In genomic region chr6:51216472-51216871, GRCm38 (mm10) we compare ENCODE assay signal across 10 mouse cellular contexts.
A peak's percentile ranks its signal among the peaks of the same experiment; 100 is the strongest.
DNase-seq lines count a peak whose midpoint lies in the region; ATAC-seq lines count a peak whose summit lies in the region.
"Had no signal": no experiment of that assay in that cellular context is flagged by ENCODE, and none has a peak within 500 bp of the region (broad histone marks: within the 10 kb centered on the region; RNA-seq: fewer than 3 reads in every experiment).

No protein-coding gene starts in this region.

- H3K27me3 ChIP-seq in heart, embryonic 11.5 days (ENCODE audit: control insufficient read depth, insufficient read depth, low read length) = no peaks in the 10 kb centered on the region
- H3K27me3 ChIP-seq in kidney, embryonic 15.5 days = 0 out of 2 replicates have a peak, but pooled peaks cover 5% of the 10 kb centered on the region
- H3K27me3 ChIP-seq: embryonic facial prominence, embryonic 13.5 days; stomach, embryonic 15.5 days had no signal

- H3K27ac ChIP-seq in heart, embryonic 11.5 days (ENCODE audit: low read depth, low read length) = no peak overlapping the region
- H3K27ac ChIP-seq in kidney, embryonic 15.5 days = no peak overlapping the region
- H3K27ac ChIP-seq: embryonic facial prominence, embryonic 13.5 days; stomach, embryonic 15.5 days had no signal

- no peaks in the 10 kb centered on the region for H3K36me3 ChIP-seq in heart, embryonic 11.5 days (ENCODE audit: control insufficient read depth, insufficient read depth, low read length)
- no peaks in the 10 kb centered on the region for H3K36me3 ChIP-seq in kidney, embryonic 15.5 days
- H3K36me3 ChIP-seq: embryonic facial prominence, embryonic 13.5 days; stomach, embryonic 15.5 days had no signal

- peaks cover 4% of the 10 kb centered on the region for H3K4me1 ChIP-seq in heart, embryonic 11.5 days (ENCODE audit: control insufficient read depth, insufficient read depth, low read length)
- H3K4me1 ChIP-seq in kidney, embryonic 15.5 days = peaks cover 22% of the 10 kb centered on the region

- 49% methylated on average over 8 of the region's 8 CpGs for WGBS in heart, embryonic 11.5 days (ENCODE audit: insufficient replicate concordance)
- 36% methylated on average over 8 of the region's 8 CpGs for WGBS in kidney, embryonic 15.5 days

- no peaks in the 10 kb centered on the region for H3K9me3 ChIP-seq in heart, embryonic 11.5 days (replicated peaks; ENCODE audit: control insufficient read depth, low read length)
- no peaks in the 10 kb centered on the region for H3K9me3 ChIP-seq in kidney, embryonic 15.5 days (replicated peaks)
- H3K9me3 ChIP-seq: embryonic facial prominence, embryonic 13.5 days; stomach, embryonic 15.5 days had no signal

- H3K4me2 ChIP-seq in heart, embryonic 11.5 days = no peak overlapping the region
- H3K4me2 ChIP-seq in kidney, embryonic 15.5 days = no peak overlapping the region
- H3K4me2 ChIP-seq: embryonic facial prominence, embryonic 13.5 days; stomach, embryonic 15.5 days had no signal

- no peak for ATAC-seq in heart, embryonic 11.5 days (replicated peaks; ENCODE audit: insufficient number of reproducible peaks, low FRiP score, low TSS enrichment)
- ATAC-seq in granulocyte monocyte progenitor cell, adult 5-6 weeks (replicated peaks; ENCODE audit: poor library complexity, severe bottlenecking) = peak; percentile 71
- 0 out of 2 replicates have a peak, but pooled peaks have one; percentile 36 for ATAC-seq in kidney, embryonic 15.5 days (replicated peaks; ENCODE audit: low FRiP score)
- ATAC-seq in inflammation-experienced regulatory T-cells, adult 6 months = no peak

- H3K4me3 ChIP-seq in heart, embryonic 11.5 days (ENCODE audit: low read depth, low read length) = no peak overlapping the region
- H3K4me3 ChIP-seq in kidney, embryonic 15.5 days (replicated peaks) = no peak overlapping the region
- H3K4me3 ChIP-seq: embryonic facial prominence, embryonic 13.5 days; stomach, embryonic 15.5 days had no signal

- DNase-seq in heart, adult 18-20 months = peak; percentile 90 to 92
- peak; percentile 93 for DNase-seq in adrenal gland, postnatal 10 days
- DNase-seq in ovary, postnatal 36 days (ENCODE audit: low spot score) = peak; percentile 79
- DNase-seq in layer of hippocampus, adult 9-11 months = no peak

- no peak overlapping the region for H3K9ac ChIP-seq in heart, embryonic 11.5 days (ENCODE audit: low read depth, low read length)
- no peak overlapping the region for H3K9ac ChIP-seq in kidney, embryonic 15.5 days
- H3K9ac ChIP-seq: embryonic facial prominence, embryonic 13.5 days; stomach, embryonic 15.5 days had no signal

Comparison
In these comparisons a context has a peak if more than half of its experiments do, and no peak if none do; other contexts are left out.
1. ATAC-seq: peak in granulocyte monocyte progenitor cell, adult 5-6 weeks (single experiment) and kidney, embryonic 15.5 days (single experiment); none in heart, embryonic 11.5 days (single experiment) and inflammation-experienced regulatory T-cells, adult 6 months (single experiment).